Mouse (Mus musculus) limb, embryonic 11.5 days (tissue): ENCODE results near the gene Macrod1. TPM values are rescaled to one million over a fixed set of nuclear protein-coding genes. Genes with fewer than 3 reads are reported as not detected.

Experiments used
- ATAC-seq: fragments of 200-750 bp; cut with Nextera tagmentation; 2 replicates; pipeline ENCODE4 v1.8.0; 2017; ENCODE audit warnings: low read depth; ENCODE audit not compliant: insufficient number of reproducible peaks, low FRiP score, low TSS enrichment
- DNase-seq: peaks from one replicate; pipeline ENCODE4 v3.0.0-alpha.2; 2015; ENCODE audit warnings: low spot score
- H3K27ac ChIP-seq: fragments of 300-500 bp; sonication (generic); replicated peaks from 2 replicates; pipeline ENCODE4 v1.5.1; 2014; ENCODE audit warnings: low read depth, mild to moderate bottlenecking, low read length
- H3K27me3 ChIP-seq: fragments of 300-500 bp; sonication (generic); 2 replicates; pipeline ENCODE4 v1.6.1; 2014; ENCODE audit warnings: mild to moderate bottlenecking, low read length, mixed read lengths; ENCODE audit not compliant: control insufficient read depth, insufficient read depth
- H3K36me3 ChIP-seq: fragments of 300-500 bp; sonication (generic); 2 replicates; pipeline ENCODE4 v1.6.1; 2014; ENCODE audit warnings: mild to moderate bottlenecking, low read length, moderate library complexity, mixed read lengths; ENCODE audit not compliant: control insufficient read depth, insufficient read depth
- H3K4me1 ChIP-seq: fragments of 300-500 bp; sonication (generic); 2 replicates; pipeline ENCODE4 v1.6.1; 2014; ENCODE audit warnings: low read length, mixed read lengths; ENCODE audit not compliant: control insufficient read depth, insufficient read depth
- H3K4me2 ChIP-seq: fragments of 300-500 bp; sonication (generic); 2 replicates; pipeline ENCODE4 v1.6.1; 2014; ENCODE audit warnings: low read depth, mild to moderate bottlenecking, moderate library complexity; ENCODE audit not compliant: severe bottlenecking
- H3K4me3 ChIP-seq: fragments of 300-500 bp; sonication (generic); 2 replicates; pipeline ENCODE4 v1.5.1; 2014; ENCODE audit warnings: low read depth, low read length
- H3K9ac ChIP-seq: fragments of 300-500 bp; sonication (generic); 2 replicates; pipeline ENCODE4 v1.6.1; 2014; ENCODE audit warnings: mild to moderate bottlenecking, low read length
- H3K9me3 ChIP-seq: fragments of 300-500 bp; sonication (generic); 2 replicates; pipeline ENCODE4 v1.6.1; 2016; ENCODE audit warnings: low read length; ENCODE audit not compliant: control insufficient read depth
- WGBS: fragments of 180-500 bp; shearing (Covaris S2); extraction: QIAGEN DNeasy Blood & Tissue Kit; methylation state at CpG from one replicate; pipeline ENCODE4 v1.1.7; 2014; 5-methylcytosine and 5-hydroxymethylcytosine counted together
- polyA plus RNA-seq: library from polyadenylated mRNA; unstranded; fragments of >200 nt; fragmentation: Nextera tagmentation; extraction: Ambion mirVana; gene quantifications from 2 replicates; pipeline ENCODE4 v1.2.1, GENCODE M21; 2014

Macrod1 gene
- polyA plus RNA-seq, 1 experiment from 2014 or later = 4.1 TPM

GRCm38 (mm10) chr19:7148096-7148495, 91.5 kb downstream of the Macrod1 start:
- no peak overlapping the region; the same call in 1 of the 2 replicates for H3K4me2 ChIP-seq
- DNase-seq (no peak), ATAC-seq (no peak)
- H3K36me3 ChIP-seq = no peaks in the 10 kb centered on the region
- H3K4me3 ChIP-seq = no peak overlapping the region
- no peak overlapping the region for H3K27ac ChIP-seq
- no peaks in the 10 kb centered on the region; the same call in 1 of the 2 replicates for H3K9me3 ChIP-seq
- no peak overlapping the region for H3K9ac ChIP-seq
- 42% methylated on average over 4 of the region's 4 CpGs for WGBS
- H3K27me3 ChIP-seq = peaks cover 20% of the 10 kb centered on the region
- H3K4me1 ChIP-seq = peaks cover 42% of the 10 kb centered on the region

GRCm38 (mm10) chr19:7148541-7149085, 92.0 kb downstream of the Macrod1 start:
- Histone ChIP-seq H3K4me3 (no peak overlapping the region), H3K4me1 (peaks cover 39% of the 10 kb centered on the region), H3K9ac (no peak overlapping the region), H3K27me3 (peaks cover 17% of the 10 kb centered on the region), H3K4me2 (no peak overlapping the region; the same call in 1 of the 2 replicates), H3K36me3 (no peaks in the 10 kb centered on the region), H3K9me3 (no peaks in the 10 kb centered on the region; the same call in 1 of the 2 replicates), H3K27ac (no peak overlapping the region)
- 64% methylated on average over 8 of the region's 8 CpGs for WGBS
- DNase-seq = no peak
- no peak for ATAC-seq

GRCm38 (mm10) chr19:7149158-7149685, 92.6 kb downstream of the Macrod1 start:
- no peaks in the 10 kb centered on the region for H3K36me3 ChIP-seq
- no peak overlapping the region for H3K4me3 ChIP-seq
- H3K9me3 ChIP-seq = no peaks in the 10 kb centered on the region; the same call in 1 of the 2 replicates
- peaks cover 36% of the 10 kb centered on the region for H3K4me1 ChIP-seq
- H3K4me2 ChIP-seq = no peak overlapping the region
- H3K27ac ChIP-seq = no peak overlapping the region
- no peak for ATAC-seq
- H3K9ac ChIP-seq = no peak overlapping the region
- H3K27me3 ChIP-seq = peaks cover 17% of the 10 kb centered on the region
- no peak for DNase-seq
- WGBS = 62% methylated on average over 7 of the region's 7 CpGs

- Histone ChIP-seq H3K9ac (no peak overlapping the region), H3K27me3 (peaks cover 3% of the 10 kb centered on the region), H3K36me3 (no peaks in the 10 kb centered on the region), H3K4me3 (no peak overlapping the region), H3K4me1 (peaks cover 37% of the 10 kb centered on the region), H3K4me2 (no peak overlapping the region), H3K9me3 (no peaks in the 10 kb centered on the region), H3K27ac (no peak overlapping the region)
- WGBS = 91% methylated on average over 7 of the region's 7 CpGs
- ATAC-seq = no peak
- no peak for DNase-seq
These were observed 94.8 kb downstream of the Macrod1 start for GRCm38 (mm10) chr19:7151300-7151926.

- Histone ChIP-seq H3K4me3 (no peak overlapping the region), H3K36me3 (no peaks in the 10 kb centered on the region), H3K9me3 (no peaks in the 10 kb centered on the region), H3K4me2 (no peak overlapping the region), H3K9ac (no peak overlapping the region), H3K27me3 (peaks cover 4% of the 10 kb centered on the region), H3K4me1 (peaks cover 42% of the 10 kb centered on the region), H3K27ac (no peak overlapping the region)
- WGBS = 87% methylated on average over 6 of the region's 6 CpGs
- DNase-seq (no peak), ATAC-seq (no peak)
These were observed 95.5 kb downstream of the Macrod1 start for GRCm38 (mm10) chr19:7151927-7152653.

GRCm38 (mm10) chr19:7153232-7153631, 96.6 kb downstream of the Macrod1 start:
- H3K4me3 ChIP-seq = no peak overlapping the region
- no peak overlapping the region for H3K27ac ChIP-seq
- H3K9ac ChIP-seq = no peak overlapping the region
- H3K27me3 ChIP-seq = peaks cover 11% of the 10 kb centered on the region
- H3K4me1 ChIP-seq = peaks cover 40% of the 10 kb centered on the region
- 21% methylated on average over 7 of the region's 7 CpGs for WGBS
- H3K9me3 ChIP-seq = no peaks in the 10 kb centered on the region
- DNase-seq (no peak), ATAC-seq (no peak)
- no peaks in the 10 kb centered on the region for H3K36me3 ChIP-seq
- no peak overlapping the region for H3K4me2 ChIP-seq

- no peaks in the 10 kb centered on the region for H3K36me3 ChIP-seq
- DNase-seq (no peak), ATAC-seq (no peak)
- peaks cover 27% of the 10 kb centered on the region for H3K4me1 ChIP-seq
- no peak overlapping the region for H3K4me3 ChIP-seq
- H3K4me2 ChIP-seq = no peak overlapping the region
- H3K9ac ChIP-seq = no peak overlapping the region
- no peaks in the 10 kb centered on the region for H3K9me3 ChIP-seq
- 71% methylated on average over 6 of the region's 6 CpGs for WGBS
- peaks cover 20% of the 10 kb centered on the region for H3K27me3 ChIP-seq
- no peak overlapping the region; the same call in 1 of the 2 replicates for H3K27ac ChIP-seq
These were observed 98.6 kb downstream of the Macrod1 start for GRCm38 (mm10) chr19:7155196-7155595.

- H3K9me3 ChIP-seq = no peaks in the 10 kb centered on the region
- H3K4me2 ChIP-seq = no peak overlapping the region
- peaks cover 22% of the 10 kb centered on the region for H3K4me1 ChIP-seq
- ATAC-seq = no peak
- no peak overlapping the region for H3K27ac ChIP-seq
- H3K27me3 ChIP-seq = peaks cover 31% of the 10 kb centered on the region
- DNase-seq = no peak
- no peak overlapping the region for H3K9ac ChIP-seq
- no peaks in the 10 kb centered on the region for H3K36me3 ChIP-seq
- WGBS = 52% methylated on average over 14 of the region's 14 CpGs
- H3K4me3 ChIP-seq = no peak overlapping the region
These were observed 101.1 kb downstream of the Macrod1 start for GRCm38 (mm10) chr19:7157734-7158133.
